Mouse (Mus musculus) cerebellum, postnatal 14 days (tissue): ENCODE measurements at regions not wholly inside any gene's neighbourhood (a gene's known extent, or its start where the extent isn't known, plus 50 kb on each side); places are given as distances from the start of the nearest gene placed in this dataset.

Source experiments
- DNase-seq, 2 experiments: peaks; one replicate each; pipeline ENCODE4 v3.0.0; 2021; ENCODE audit warnings: mixed read lengths in 2 of 2

DNA sequence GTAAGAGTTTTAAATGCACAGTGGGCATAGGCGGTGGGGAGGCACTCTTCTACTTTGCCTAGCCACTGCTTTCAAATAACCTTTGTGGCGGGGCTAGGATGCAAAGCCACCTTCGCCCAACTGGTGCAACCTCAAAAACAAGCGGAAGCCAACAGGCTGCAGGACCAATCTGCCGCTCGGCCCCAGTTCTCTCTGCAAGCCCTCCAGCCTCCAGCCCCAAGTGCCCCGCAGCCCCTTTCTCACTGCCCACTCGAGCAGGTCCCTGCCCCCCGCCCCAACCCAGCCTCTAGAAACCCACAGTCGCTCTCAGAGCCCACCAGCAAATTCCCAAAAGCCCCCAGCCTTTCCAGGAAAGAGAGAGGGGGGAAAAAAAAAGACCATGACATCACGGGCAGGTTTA is 89.6 kb upstream of the Ssbp2 start:
- peak; percentile 53 to 55 for DNase-seq

DNA sequence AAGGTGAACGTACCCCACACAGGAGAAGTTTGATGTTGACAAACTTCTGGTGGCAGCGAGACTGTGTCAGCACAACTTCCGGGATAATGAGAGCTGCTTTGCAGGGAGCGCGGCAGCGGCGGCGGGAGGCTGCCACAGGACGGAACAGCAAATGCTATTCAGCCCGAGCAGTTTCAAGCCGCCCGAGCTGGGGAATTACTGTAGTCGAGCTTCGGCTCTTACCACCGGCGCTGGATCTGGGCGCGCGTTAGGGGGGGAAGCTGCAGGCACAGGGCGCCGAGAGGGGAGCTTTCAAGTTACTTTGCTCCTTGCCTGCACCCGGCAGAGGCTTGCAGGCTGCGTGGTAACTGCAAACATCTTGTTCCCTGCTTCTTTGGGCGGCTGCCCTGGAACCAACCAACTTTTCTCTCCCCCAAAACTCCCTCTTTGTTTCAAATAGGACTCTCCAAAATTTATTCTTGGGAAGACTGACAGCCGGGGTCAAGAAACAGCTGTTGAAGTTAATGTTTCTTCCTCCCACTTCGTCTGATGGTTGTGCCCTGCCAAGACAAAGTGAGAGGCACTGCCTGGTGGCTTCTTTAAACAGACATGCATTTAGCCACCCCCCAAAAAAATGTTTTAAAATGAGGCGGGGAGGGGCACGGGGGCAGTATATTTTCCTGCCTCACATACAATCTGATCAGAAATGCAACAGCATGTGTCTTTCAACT is 89.0 kb upstream of the Ssbp2 start:
- DNase-seq: peak; percentile 90 to 95

DNA sequence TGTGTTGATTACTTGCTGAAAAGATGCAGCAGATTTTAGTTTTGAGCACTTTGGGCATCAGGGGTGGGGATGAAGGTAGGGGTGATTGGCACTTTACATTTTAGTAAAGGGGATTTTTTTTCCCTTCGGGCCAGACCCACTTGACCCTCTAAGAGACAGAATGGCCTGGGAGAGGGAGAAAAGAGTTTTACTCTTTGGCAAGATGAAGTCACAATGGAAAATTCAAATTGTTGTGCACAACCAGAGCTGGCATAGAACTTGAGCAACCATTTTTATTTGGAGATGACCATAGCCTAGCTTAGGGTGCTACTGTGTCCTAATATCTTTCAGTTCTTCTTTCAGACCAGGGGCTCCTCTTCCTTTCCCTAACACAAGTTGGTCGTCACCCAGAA is 88.5 kb upstream of the Ssbp2 start:
- no peak for DNase-seq

GRCm38 (mm10) chr13:91372130-91372875 is 87.8 kb upstream of the Ssbp2 start:
- peak; percentile 34 to 45 for DNase-seq

- DNase-seq: peak in 1 of 2 experiments; percentile 48
These were observed 85.9 kb upstream of the Ssbp2 start for GRCm38 (mm10) chr13:91374141-91374540.

GRCm38 (mm10) chr13:91376556-91376955 is 83.5 kb upstream of the Ssbp2 start:
- DNase-seq: no peak

- DNase-seq: no peak
These were observed 82.7 kb upstream of the Ssbp2 start for GRCm38 (mm10) chr13:91377428-91377827.

DNA sequence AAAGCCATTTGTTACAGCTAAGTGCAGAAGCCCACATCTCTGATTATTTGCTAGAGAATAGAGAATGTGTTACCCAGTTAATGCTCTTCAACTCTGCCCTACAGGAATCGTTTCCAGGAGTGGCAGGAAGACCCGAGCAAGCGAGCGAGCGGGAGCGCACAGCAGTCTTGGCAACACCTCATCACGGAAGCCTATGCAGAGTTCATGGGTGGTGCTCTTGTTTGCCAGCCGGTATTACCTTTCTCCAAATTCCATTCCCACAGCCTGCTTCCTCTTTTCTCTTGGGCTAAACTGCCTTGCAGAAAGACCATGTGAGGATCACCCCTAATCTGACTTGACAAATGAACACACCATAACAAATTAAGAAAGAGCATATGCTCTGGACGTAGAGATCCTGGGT is 82.1 kb upstream of the Ssbp2 start:
- no peak for DNase-seq

DNA sequence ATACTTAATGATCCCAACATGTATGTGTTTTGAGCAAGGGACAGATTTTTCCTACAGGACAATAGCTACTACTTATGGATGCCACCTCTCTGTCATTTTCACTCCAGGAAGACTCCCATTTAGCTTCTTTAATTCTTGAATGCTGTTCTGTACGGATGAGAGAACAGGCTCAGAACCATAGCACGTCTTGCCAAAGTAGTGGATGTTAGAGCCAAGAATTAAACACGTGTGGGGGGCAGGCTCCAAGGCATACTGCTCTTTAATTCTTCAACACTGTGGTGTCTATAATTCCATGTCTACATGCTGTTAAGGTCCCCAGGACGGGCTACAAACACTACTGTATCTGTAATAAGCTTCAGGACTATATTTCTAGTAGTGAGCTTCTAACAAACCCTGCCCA is 74.7 kb upstream of the Ssbp2 start:
- DNase-seq: no peak

GRCm38 (mm10) chr13:91387913-91388312 is 72.2 kb upstream of the Ssbp2 start:
- DNase-seq: no peak

DNA sequence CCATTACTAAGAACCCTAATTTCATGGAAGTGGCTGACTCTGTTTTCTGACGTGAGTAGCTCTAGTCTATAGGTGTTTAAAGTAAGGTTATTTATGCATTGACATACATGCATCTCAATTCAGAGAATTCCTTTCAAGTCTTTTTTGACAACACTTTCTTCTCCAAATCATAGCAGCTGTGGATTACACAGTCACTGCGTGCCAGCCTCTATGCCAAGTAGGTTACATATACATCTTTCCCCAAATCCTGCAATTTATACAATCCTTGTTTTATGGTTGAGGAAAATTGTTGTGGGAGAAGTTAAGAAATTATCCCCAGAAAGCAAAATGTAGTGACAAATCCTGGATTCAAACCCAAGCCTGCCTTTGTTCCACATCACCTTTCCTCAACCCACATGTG is 56.5 kb upstream of the Ssbp2 start:
- no peak for DNase-seq

GRCm38 (mm10) chr13:91405027-91405426 is 55.1 kb upstream of the Ssbp2 start:
- no peak for DNase-seq

- DNase-seq: no peak
These were observed 50.0 kb upstream of the Ssbp2 start for GRCm38 (mm10) chr13:91410116-91410515.
